Mouse (Mus musculus) MEL (cell line): ENCODE measurements around the gene Slc7a8. TPM values are rescaled to one million over a fixed set of nuclear protein-coding genes. Genes with fewer than 3 reads are reported as not detected.

Experiments
- DNase-seq: peaks from one replicate; pipeline ENCODE4 v3.0.0; 2011; ENCODE audit warnings: low read depth, low spot score
- H3K27ac ChIP-seq: 2 replicates; pipeline ENCODE4 v1.5.1; 2012; ENCODE audit warnings: low read depth, mild to moderate bottlenecking, control low read depth, low read length, moderate library complexity; ENCODE audit not compliant: control insufficient read depth
- H3K27me3 ChIP-seq, 2 experiments: fragments of 150-350 bp in 1 of 2; sonication (generic) in 1 of 2; 2 replicates each; pipeline ENCODE4 v1.6.1; 2012; ENCODE audit warnings: low read length in 2 of 2, mild to moderate bottlenecking in 2 of 2, improper control_type of control experiment in 1 of 2, moderate library complexity in 1 of 2; ENCODE audit not compliant: insufficient read depth in 2 of 2, control insufficient read depth in 1 of 2
- H3K36me3 ChIP-seq, 2 experiments: 2 replicates each; pipeline ENCODE4 v1.6.1; 2012 to 2014; ENCODE audit warnings: low read length in 2 of 2, improper control_type of control experiment in 1 of 2, inconsistent platforms in 1 of 2, mild to moderate bottlenecking in 1 of 2; ENCODE audit not compliant: insufficient read depth in 2 of 2, control insufficient read depth in 1 of 2
- H3K4me1 ChIP-seq, 2 experiments: fragments of 150-350 bp in 1 of 2; sonication (generic) in 1 of 2; 2 replicates each; pipeline ENCODE4 v1.6.1; 2012; ENCODE audit warnings: low read length in 2 of 2, improper control_type of control experiment in 1 of 2, mild to moderate bottlenecking in 1 of 2; ENCODE audit not compliant: insufficient read depth in 2 of 2, control insufficient read depth in 1 of 2
- H3K4me3 ChIP-seq, 2 experiments: fragments of 150-350 bp in 1 of 2; sonication (generic) in 1 of 2; 2 replicates each; pipeline ENCODE4 v1.5.1; 2012; ENCODE audit warnings: low read depth in 2 of 2, low read length in 2 of 2, mild to moderate bottlenecking in 2 of 2, moderate library complexity in 2 of 2, control low read depth in 1 of 2, improper control_type of control experiment in 1 of 2; ENCODE audit not compliant: control insufficient read depth in 1 of 2, insufficient read depth in 1 of 2
- H3K79me2 ChIP-seq: 2 replicates; pipeline ENCODE4 v1.6.1; 2012; ENCODE audit warnings: mild to moderate bottlenecking, low read length, moderate library complexity; ENCODE audit not compliant: control insufficient read depth, poor library complexity, insufficient read depth
- H3K9ac ChIP-seq: 2 replicates; pipeline ENCODE4 v1.6.1; 2012; ENCODE audit warnings: low read depth, mild to moderate bottlenecking, control low read depth, low read length, moderate library complexity; ENCODE audit not compliant: control insufficient read depth, poor library complexity, severe bottlenecking
- H3K9me3 ChIP-seq: fragments of 150-350 bp; sonication (generic); replicated peaks from 2 replicates; pipeline ENCODE4 v1.6.1; 2012; ENCODE audit warnings: mild to moderate bottlenecking, low read length, improper control_type of control experiment, moderate library complexity; ENCODE audit not compliant: insufficient read depth
- ELF1 ChIP-seq: IDR thresholded peaks from 2 replicates; pipeline ENCODE4 v1.6.1; 2014; ENCODE audit warnings: low read depth, mild to moderate bottlenecking, inconsistent platforms, low read length, improper control_type of control experiment, moderate library complexity
- EP300 ChIP-seq, 2 experiments: IDR thresholded peaks; 2 replicates each; pipeline ENCODE4 v1.6.1; 2011; ENCODE audit warnings: improper control_type of control experiment in 2 of 2, low read length in 2 of 2, low read depth in 1 of 2, mild to moderate bottlenecking in 1 of 2
- JUND ChIP-seq: IDR thresholded peaks from 2 replicates; pipeline ENCODE4 v1.6.1; 2011; ENCODE audit warnings: low read depth, mild to moderate bottlenecking, improper control_type of control experiment, low read length
- MAZ ChIP-seq: IDR thresholded peaks from 2 replicates; pipeline ENCODE4 v1.6.1; 2012; ENCODE audit warnings: low read depth, mild to moderate bottlenecking, inconsistent platforms, low read length, improper control_type of control experiment
- MEF2A ChIP-seq: IDR thresholded peaks from 2 replicates; pipeline ENCODE4 v1.6.1; 2014; ENCODE audit warnings: low read depth, mild to moderate bottlenecking, inconsistent platforms, low read length, improper control_type of control experiment; ENCODE audit not compliant: poor library complexity, insufficient replicate concordance, severe bottlenecking; ENCODE audit errors: extremely low read depth
- NELFE ChIP-seq: IDR thresholded peaks from 2 replicates; pipeline ENCODE4 v1.6.1; 2011; ENCODE audit warnings: low read depth, low read length, improper control_type of control experiment
- POLR2AphosphoS2 ChIP-seq: IDR thresholded peaks from 2 replicates; pipeline ENCODE4 v1.6.1; 2011; ENCODE audit warnings: low read length, improper control_type of control experiment
- TAL1 ChIP-seq: IDR thresholded peaks from 2 replicates; pipeline ENCODE4 v1.6.1; 2012; ENCODE audit warnings: mild to moderate bottlenecking, inconsistent platforms, low read length, moderate library complexity, mixed read lengths
- TCF12 ChIP-seq: IDR thresholded peaks from 2 replicates; pipeline ENCODE4 v1.6.1; 2014; ENCODE audit warnings: low read depth, mild to moderate bottlenecking, inconsistent platforms, low read length, improper control_type of control experiment, moderate library complexity
- USF1 ChIP-seq: IDR thresholded peaks from 2 replicates; pipeline ENCODE4 v1.6.1; 2014; ENCODE audit warnings: low read depth, mild to moderate bottlenecking, inconsistent platforms, low read length, improper control_type of control experiment, moderate library complexity
- ZMIZ1 ChIP-seq: IDR thresholded peaks from 2 replicates; pipeline ENCODE4 v1.6.1; 2012; ENCODE audit warnings: low read depth, mild to moderate bottlenecking, inconsistent platforms, low read length, improper control_type of control experiment, moderate library complexity
- polyA plus RNA-seq, 2 experiments: library from polyadenylated mRNA; stranded (reverse) in 1 of 2; unstranded in 1 of 2; fragments of >175 nt in 1 of 2; fragments of >200 nt in 1 of 2; gene quantifications; 2 replicates each; pipeline versions ENCODE4 v1.2.1 to v1.2.4; 2012; ENCODE audit warnings: low replicate concordance in 2 of 2, low read depth in 1 of 2; ENCODE audit not compliant: insufficient read length in 2 of 2, insufficient read depth in 1 of 2, missing spikeins in 1 of 2
- total RNA-seq: library from RNA; depleted of rRNA; stranded (reverse); fragments of 300-350 nt; gene quantifications from 2 replicates; pipeline ENCODE4 v1.2.3, GENCODE M21; 2012

The Slc7a8 gene
- total and polyA plus RNA-seq, 3 experiments: 0.08 to 0.29 TPM; not detected in 1

- Histone ChIP-seq H3K4me3 (no peak overlapping the region), H3K9me3 (no peaks in the 10 kb centered on the region), H3K4me1 (no peaks in the 10 kb centered on the region)
- TF ChIP-seq TCF12 (no peak), JUND (no peak), ELF1 (no peak), NELFE (no peak)
- TF ChIP-seq, all 39 proteins: peak for 0
- Histone ChIP-seq H3K9ac (no peak overlapping the region), H3K27me3 (no peaks in the 10 kb centered on the region), H3K27ac (no peak overlapping the region), H3K36me3 (peaks cover 0 to 2% of the 10 kb centered on the region in 2 experiments; a peak in 1 of 4 replicates), H3K79me2 (no peaks in the 10 kb centered on the region)
- no peak for DNase-seq
These were observed 85.0 kb downstream of the Slc7a8 start for GRCm38 (mm10) chr14:54696752-54697151.

- H3K4me3 ChIP-seq: no peak overlapping the region
- H3K36me3 ChIP-seq: peaks cover 0 to 2% of the 10 kb centered on the region in 2 experiments; a peak in 1 of 4 replicates
- TF ChIP-seq EP300 (IDR thresholded peaks at IDR 0.05; ENCODE audit: low read depth in 1 of 2, low read length in 2 of 2): no peak
- no peaks in the 10 kb centered on the region for H3K9me3 ChIP-seq
- no peak overlapping the region for H3K27ac ChIP-seq
- H3K4me1 ChIP-seq: no peaks in the 10 kb centered on the region
- no peak for DNase-seq
- H3K27me3 ChIP-seq: no peaks in the 10 kb centered on the region
- H3K79me2 ChIP-seq: no peaks in the 10 kb centered on the region
- no peak overlapping the region for H3K9ac ChIP-seq
These were observed 86.7 kb downstream of the Slc7a8 start for GRCm38 (mm10) chr14:54695042-54695441.

- Histone ChIP-seq H3K36me3 (peaks cover 1 to 22% of the 10 kb centered on the region in 2 experiments), H3K27ac (peak overlapping the region; percentile 78), H3K79me2 (peaks cover 47% of the 10 kb centered on the region), H3K4me3 (peak overlapping the region; percentile 79 to 98), H3K9ac (peak overlapping the region; percentile 90), H3K27me3 (no peaks in the 10 kb centered on the region), H3K4me1 (peaks cover 2 to 8% of the 10 kb centered on the region in 2 experiments; a peak in 3 of 4 replicates), H3K9me3 (no peaks in the 10 kb centered on the region)
- peak; percentile 58 for DNase-seq
- TF ChIP-seq MAZ: no peak; the same call in 1 of the 2 replicates
- no peak for TF ChIP-seq POLR2AphosphoS2
- 0 out of 2 replicates have a peak, but pooled peaks have one; percentile 3 for TF ChIP-seq ZMIZ1
- TF ChIP-seq USF1: 0 out of 2 replicates have a peak, but pooled peaks have one; percentile 2
- no peak for TF ChIP-seq TAL1
- TF ChIP-seq MEF2A: no peak; the same call in 1 of the 2 replicates
These were observed 94.5 kb downstream of the Slc7a8 start for GRCm38 (mm10) chr14:54687251-54687650.
